Mouse (Mus musculus): Measurements from ENCODE around the gene Kif1c. TPM values are rescaled to one million over a fixed set of nuclear protein-coding genes. Genes with fewer than 3 reads are reported as not detected.

Kif1c gene
- polyA plus RNA-seq, 1 experiment from 2014 or later, result 1.5 TPM

GRCm38 (mm10) chr11:70668771-70669505 is 31.4 kb upstream of the Kif1c start, which contains the start of gene Spag7:
Gene Spag7 (minus strand): TSS chr11:70669416.
- WGBS, result under 1% methylated on average over 44 of the region's 44 CpGs
- Histone ChIP-seq H3K4me1 (peaks cover 29% of the 10 kb centered on the region), H3K9me3 (no peaks in the 10 kb centered on the region), H3K9ac (replicated peaks) (peak within 1 kb of the TSS; percentile 70), H3K4me2 (replicated peaks) (peak within 1 kb of the TSS; percentile 94), H3K27ac (replicated peaks) (peak within 1 kb of the TSS; percentile 99), H3K36me3 (peaks cover 25% of the 10 kb centered on the region), H3K4me3 (peak within 1 kb of the TSS; percentile 59), H3K27me3 (no peaks in the 10 kb centered on the region)
- ATAC-seq (replicated peaks), result peak; percentile 97

- H3K4me3 ChIP-seq, result peak overlapping the region; percentile 59
- peaks cover 29% of the 10 kb centered on the region for H3K4me1 ChIP-seq
- H3K9ac ChIP-seq (replicated peaks), result peak overlapping the region; percentile 70
- no peaks in the 10 kb centered on the region for H3K27me3 ChIP-seq
- peak; percentile 39 for ATAC-seq (replicated peaks)
- peak overlapping the region; percentile 72 for H3K4me2 ChIP-seq (replicated peaks)
- under 1% methylated on average over 31 of the region's 31 CpGs for WGBS
- H3K36me3 ChIP-seq, result peaks cover 20% of the 10 kb centered on the region
- no peaks in the 10 kb centered on the region for H3K9me3 ChIP-seq
- peak overlapping the region; percentile 99 for H3K27ac ChIP-seq (replicated peaks)
Observed at GRCm38 (mm10) chr11:70669582-70670345, 30.6 kb upstream of the Kif1c start.

GRCm38 (mm10) chr11:70670483-70670882 is 29.9 kb upstream of the Kif1c start:
- Histone ChIP-seq H3K4me1 (peaks cover 29% of the 10 kb centered on the region), H3K9ac (replicated peaks) (peak overlapping the region; percentile 70), H3K4me2 (replicated peaks) (peak overlapping the region; percentile 72), H3K27me3 (no peaks in the 10 kb centered on the region), H3K36me3 (peaks cover 21% of the 10 kb centered on the region), H3K27ac (replicated peaks) (peak overlapping the region; percentile 99), H3K4me3 (peak overlapping the region; percentile 59), H3K9me3 (no peaks in the 10 kb centered on the region)
- ATAC-seq (replicated peaks), result no peak
- WGBS, result 35% methylated on average over 14 of the region's 14 CpGs

- 80% methylated on average over 16 of the region's 16 CpGs for WGBS
- Histone ChIP-seq H3K4me1 (peaks cover 29% of the 10 kb centered on the region), H3K4me3 (no peak overlapping the region; the same call in 1 of the 2 replicates), H3K9ac (replicated peaks) (no peak overlapping the region), H3K36me3 (peaks cover 30% of the 10 kb centered on the region), H3K27ac (replicated peaks) (no peak overlapping the region), H3K9me3 (no peaks in the 10 kb centered on the region), H3K27me3 (no peaks in the 10 kb centered on the region), H3K4me2 (replicated peaks) (no peak overlapping the region; the same call in 1 of the 2 replicates)
- no peak for ATAC-seq (replicated peaks)
Observed at GRCm38 (mm10) chr11:70671333-70672047, 28.9 kb upstream of the Kif1c start.

GRCm38 (mm10) chr11:70674014-70674413 is 26.3 kb upstream of the Kif1c start:
- H3K36me3 ChIP-seq, result peaks cover 43% of the 10 kb centered on the region

GRCm38 (mm10) chr11:70674501-70674900 is 25.8 kb upstream of the Kif1c start:
- Histone ChIP-seq H3K36me3 (peaks cover 46% of the 10 kb centered on the region), H3K4me3 (no peak overlapping the region), H3K27ac (replicated peaks) (no peak overlapping the region), H3K9ac (replicated peaks) (no peak overlapping the region), H3K4me1 (peaks cover 16% of the 10 kb centered on the region), H3K4me2 (replicated peaks) (no peak overlapping the region), H3K27me3 (no peaks in the 10 kb centered on the region), H3K9me3 (no peaks in the 10 kb centered on the region)
- WGBS, result 68% methylated on average over 11 of the region's 11 CpGs
- ATAC-seq (replicated peaks), result no peak

More at GRCm38 (mm10) chr11:70674014-70674413, 26.3 kb upstream of the Kif1c start:
- no peak for ATAC-seq (replicated peaks)
- no peaks in the 10 kb centered on the region for H3K27me3 ChIP-seq
- H3K9me3 ChIP-seq, result no peaks in the 10 kb centered on the region
- no peak overlapping the region for H3K4me2 ChIP-seq (replicated peaks)
- H3K27ac ChIP-seq (replicated peaks), result no peak overlapping the region
- H3K4me1 ChIP-seq, result peaks cover 16% of the 10 kb centered on the region
- 57% methylated on average over 6 of the region's 6 CpGs for WGBS
- H3K4me3 ChIP-seq, result no peak overlapping the region
- H3K9ac ChIP-seq (replicated peaks), result no peak overlapping the region

- H3K4me2 ChIP-seq (replicated peaks), result no peak overlapping the region
- WGBS, result 82% methylated on average over 9 of the region's 9 CpGs
- no peak overlapping the region for H3K4me3 ChIP-seq
- H3K4me1 ChIP-seq, result peaks cover 16% of the 10 kb centered on the region
- H3K27me3 ChIP-seq, result no peaks in the 10 kb centered on the region
- ATAC-seq (replicated peaks), result no peak
- no peak overlapping the region for H3K27ac ChIP-seq (replicated peaks)
- no peaks in the 10 kb centered on the region for H3K9me3 ChIP-seq
- peaks cover 56% of the 10 kb centered on the region for H3K36me3 ChIP-seq
- H3K9ac ChIP-seq (replicated peaks), result no peak overlapping the region
Observed at GRCm38 (mm10) chr11:70678092-70678491, 22.3 kb upstream of the Kif1c start.

- Histone ChIP-seq H3K4me2 (replicated peaks) (no peak overlapping the region), H3K4me1 (peaks cover 16% of the 10 kb centered on the region), H3K4me3 (no peak overlapping the region), H3K9me3 (no peaks in the 10 kb centered on the region), H3K27ac (replicated peaks) (no peak overlapping the region), H3K36me3 (peaks cover 60% of the 10 kb centered on the region), H3K27me3 (no peaks in the 10 kb centered on the region), H3K9ac (replicated peaks) (no peak overlapping the region)
- ATAC-seq (replicated peaks), result no peak
- 88% methylated on average over 2 of the region's 2 CpGs for WGBS
Observed at GRCm38 (mm10) chr11:70678576-70678975, 21.8 kb upstream of the Kif1c start.

GRCm38 (mm10) chr11:70679361-70679760 is 21.0 kb upstream of the Kif1c start:
- H3K27me3 ChIP-seq, result no peaks in the 10 kb centered on the region
- H3K36me3 ChIP-seq, result peaks cover 60% of the 10 kb centered on the region
- H3K4me2 ChIP-seq (replicated peaks), result no peak overlapping the region
- no peak for ATAC-seq (replicated peaks)
- 97% methylated on average over 8 of the region's 8 CpGs for WGBS
- H3K27ac ChIP-seq (replicated peaks), result no peak overlapping the region
- peaks cover 16% of the 10 kb centered on the region for H3K4me1 ChIP-seq
- H3K9ac ChIP-seq (replicated peaks), result no peak overlapping the region
- no peaks in the 10 kb centered on the region for H3K9me3 ChIP-seq
- no peak overlapping the region for H3K4me3 ChIP-seq

GRCm38 (mm10) chr11:70679894-70680293 is 20.5 kb upstream of the Kif1c start:
- H3K27me3 ChIP-seq, result no peaks in the 10 kb centered on the region
- H3K36me3 ChIP-seq, result peaks cover 64% of the 10 kb centered on the region
- H3K9me3 ChIP-seq, result no peaks in the 10 kb centered on the region
- H3K4me3 ChIP-seq, result no peak overlapping the region
- WGBS, result 92% methylated on average over 8 of the region's 8 CpGs
- no peak overlapping the region for H3K27ac ChIP-seq (replicated peaks)
- H3K4me2 ChIP-seq (replicated peaks), result no peak overlapping the region
- ATAC-seq (replicated peaks), result no peak
- H3K9ac ChIP-seq (replicated peaks), result no peak overlapping the region
- peaks cover 16% of the 10 kb centered on the region for H3K4me1 ChIP-seq

- peak overlapping the region; percentile 32; the same call in 1 of the 2 replicates for H3K9ac ChIP-seq (replicated peaks)
Observed at GRCm38 (mm10) chr11:70681170-70681569, 19.2 kb upstream of the Kif1c start.

More at GRCm38 (mm10) chr11:70681170-70681569, 19.2 kb upstream of the Kif1c start:
- Histone ChIP-seq H3K27me3 (no peaks in the 10 kb centered on the region), H3K4me1 (peaks cover 17% of the 10 kb centered on the region), H3K9me3 (no peaks in the 10 kb centered on the region), H3K4me3 (no peak overlapping the region), H3K4me2 (replicated peaks) (no peak overlapping the region), H3K36me3 (peaks cover 56% of the 10 kb centered on the region), H3K27ac (replicated peaks) (0 out of 2 replicates have a peak overlapping the region, but pooled peaks have one; percentile 50)
- peak; percentile 14; the same call in 1 of the 2 replicates for ATAC-seq (replicated peaks)
- WGBS, result 66% methylated on average over 12 of the region's 12 CpGs

Measured in forebrain, embryonic 15.5 days (tissue).